Mouse (Mus musculus) liver, postnatal 0 days (tissue): ENCODE measurements at regions not wholly inside any gene's neighbourhood (a gene's known extent, or its start where the extent isn't known, plus 50 kb on each side); places are given as distances from the start of the nearest gene placed in this dataset.

Experiments
- CTCF ChIP-seq: sonication (generic); IDR thresholded peaks from 2 replicates; pipeline ENCODE4 v1.5.1; 2016; ENCODE audit warnings: antibody characterized with exemption, low read depth
- EP300 ChIP-seq: IDR thresholded peaks from 2 replicates; pipeline ENCODE4 v1.6.1; 2016; ENCODE audit warnings: antibody characterized with exemption, low read depth, mild to moderate bottlenecking

DNA sequence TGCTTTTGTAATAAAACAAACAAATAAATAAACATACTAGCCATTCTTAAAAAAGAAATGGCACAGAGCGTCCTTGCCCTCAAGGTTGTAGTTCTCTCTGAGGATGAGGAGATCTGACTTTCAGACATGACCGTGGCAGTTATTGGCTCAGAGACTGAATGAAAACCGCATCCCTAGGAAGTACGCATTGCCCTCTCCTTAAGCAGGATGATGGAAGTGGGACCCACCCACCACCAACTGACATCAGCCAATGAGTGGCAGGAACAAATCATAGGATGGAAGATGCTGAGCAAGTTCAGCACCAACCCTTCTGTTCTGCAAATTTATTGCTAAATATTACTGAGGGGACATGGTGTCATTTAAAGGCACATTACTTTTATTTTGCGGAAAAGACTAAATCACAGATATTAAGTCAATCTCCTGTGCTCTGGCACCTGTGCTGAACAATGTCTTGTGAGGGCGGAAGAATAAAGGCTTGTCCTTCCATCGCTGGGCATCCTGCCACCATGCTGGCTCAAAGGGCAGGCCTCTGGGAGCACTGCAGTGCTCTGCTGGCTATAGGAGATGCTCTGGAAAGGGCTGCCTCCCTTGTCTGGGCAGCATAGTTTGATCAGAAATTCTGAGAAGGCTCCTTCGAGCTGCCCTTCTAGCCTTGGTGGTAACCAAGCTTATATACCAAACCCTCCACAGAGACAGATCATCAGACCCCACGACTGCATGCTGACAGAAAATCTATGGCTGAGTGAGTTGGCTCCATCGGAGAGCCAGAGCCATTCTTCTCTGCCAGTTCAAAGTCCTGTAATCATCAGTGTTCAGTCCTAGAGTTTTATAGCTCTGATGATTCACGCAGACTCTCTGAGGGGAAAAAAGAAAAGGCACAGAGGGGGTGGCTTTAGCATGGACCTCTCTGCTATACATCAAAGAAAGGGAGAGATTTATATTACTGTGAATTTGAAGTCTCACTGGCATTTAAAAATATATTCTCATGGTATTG, 86.3 kb upstream of the Osmr start:
- no peak for TF ChIP-seq CTCF
- TF ChIP-seq EP300: no peak
